Mouse (Mus musculus) intestine, embryonic 16.5 days (tissue): ENCODE results near the gene Igf1. TPM values are rescaled to one million over a fixed set of nuclear protein-coding genes. Genes with fewer than 3 reads are reported as not detected.
A peak's percentile ranks its signal among the peaks of the same experiment; 100 is the strongest.

Source experiments
- ATAC-seq: fragments of 200-750 bp; cut with Nextera tagmentation; 2 replicates; pipeline ENCODE4 v1.8.0; 2017; ENCODE audit warnings: moderate TSS enrichment, moderate library complexity
- H3K27ac ChIP-seq: fragments of 300-500 bp; sonication (generic); 2 replicates; pipeline ENCODE4 v1.5.1; 2014; ENCODE audit warnings: mild to moderate bottlenecking, low read length
- H3K27me3 ChIP-seq: fragments of 300-500 bp; sonication (generic); replicated peaks from 2 replicates; pipeline ENCODE4 v1.6.1; 2014; ENCODE audit warnings: low read length, control low read depth, mixed read lengths; ENCODE audit not compliant: control insufficient read depth, insufficient read depth
- H3K36me3 ChIP-seq: fragments of 300-500 bp; sonication (generic); 2 replicates; pipeline ENCODE4 v1.6.1; 2014; ENCODE audit warnings: low read length, control low read depth; ENCODE audit not compliant: control insufficient read depth, insufficient read depth
- H3K4me1 ChIP-seq: fragments of 300-500 bp; sonication (generic); 2 replicates; pipeline ENCODE4 v1.6.1; 2014; ENCODE audit warnings: low read length, control low read depth, mixed read lengths; ENCODE audit not compliant: control insufficient read depth, insufficient read depth
- H3K4me2 ChIP-seq: fragments of 300-500 bp; sonication (generic); 2 replicates; pipeline ENCODE4 v1.6.1; 2014; ENCODE audit warnings: low read depth, low read length, control low read depth
- H3K4me3 ChIP-seq: fragments of 300-500 bp; sonication (generic); 2 replicates; pipeline ENCODE4 v1.5.1; 2014; ENCODE audit warnings: mild to moderate bottlenecking, low read length
- H3K9ac ChIP-seq: fragments of 300-500 bp; sonication (generic); 2 replicates; pipeline ENCODE4 v1.6.1; 2014; ENCODE audit warnings: low read depth, low read length
- H3K9me3 ChIP-seq: fragments of 300-500 bp; sonication (generic); 2 replicates; pipeline ENCODE4 v1.6.1; 2016; ENCODE audit warnings: low read length, control low read depth; ENCODE audit not compliant: control insufficient read depth
- WGBS: fragments of 180-500 bp; shearing (Covaris S2); extraction: QIAGEN DNeasy Blood & Tissue Kit; methylation state at CpG from one replicate; pipeline ENCODE4 v1.1.7; 2014; 5-methylcytosine and 5-hydroxymethylcytosine counted together
- polyA plus RNA-seq: library from polyadenylated mRNA; unstranded; fragments of >200 nt; fragmentation: Nextera tagmentation; extraction: Ambion mirVana; gene quantifications from 2 replicates; pipeline ENCODE4 v1.2.1, GENCODE M21; 2015

Gene Igf1
- polyA plus RNA-seq, 1 experiment from 2014 or later: 36.2 TPM

- no peak for ATAC-seq
- H3K4me3 ChIP-seq: no peak overlapping the region
- no peaks in the 10 kb centered on the region for H3K27me3 ChIP-seq
- no peak overlapping the region for H3K27ac ChIP-seq
- WGBS: 83% methylated on average over 3 of the region's 3 CpGs
- no peaks in the 10 kb centered on the region for H3K9me3 ChIP-seq
- H3K4me2 ChIP-seq: no peak overlapping the region
- no peaks in the 10 kb centered on the region for H3K36me3 ChIP-seq
- H3K9ac ChIP-seq: no peak overlapping the region
- H3K4me1 ChIP-seq: no peaks in the 10 kb centered on the region
Measured at GRCm38 (mm10) chr10:87906121-87906520, 48.1 kb downstream of the Igf1 start.

- Histone ChIP-seq H3K27ac (no peak overlapping the region), H3K9ac (no peak overlapping the region), H3K4me3 (no peak overlapping the region), H3K4me2 (no peak overlapping the region), H3K36me3 (no peaks in the 10 kb centered on the region), H3K27me3 (no peaks in the 10 kb centered on the region), H3K4me1 (no peaks in the 10 kb centered on the region), H3K9me3 (no peaks in the 10 kb centered on the region)
- 86% methylated on average over 2 of the region's 2 CpGs for WGBS
- no peak for ATAC-seq
Measured at GRCm38 (mm10) chr10:87906757-87907307, 48.8 kb downstream of the Igf1 start.

- Histone ChIP-seq H3K27me3 (no peaks in the 10 kb centered on the region), H3K36me3 (no peaks in the 10 kb centered on the region), H3K4me2 (no peak overlapping the region), H3K9ac (no peak overlapping the region), H3K4me3 (no peak overlapping the region), H3K27ac (no peak overlapping the region), H3K4me1 (no peaks in the 10 kb centered on the region), H3K9me3 (no peaks in the 10 kb centered on the region)
- 86% methylated on average over 3 of the region's 3 CpGs for WGBS
- no peak for ATAC-seq
Measured at GRCm38 (mm10) chr10:87913852-87914251, 55.8 kb downstream of the Igf1 start.

- H3K36me3 ChIP-seq: no peaks in the 10 kb centered on the region
- no peak overlapping the region for H3K27ac ChIP-seq
- H3K9me3 ChIP-seq: no peaks in the 10 kb centered on the region
- peak overlapping the region; percentile 13; the same call in 1 of the 2 replicates for H3K4me3 ChIP-seq
- 61% methylated on average over 10 of the region's 10 CpGs for WGBS
- H3K27me3 ChIP-seq: no peaks in the 10 kb centered on the region
- no peaks in the 10 kb centered on the region for H3K4me1 ChIP-seq
- H3K9ac ChIP-seq: no peak overlapping the region
- H3K4me2 ChIP-seq: peak overlapping the region; percentile 38
- ATAC-seq: no peak
Measured at GRCm38 (mm10) chr10:87914932-87915331, 56.9 kb downstream of the Igf1 start.

- Histone ChIP-seq H3K4me1 (no peaks in the 10 kb centered on the region), H3K4me3 (no peak overlapping the region), H3K9me3 (no peaks in the 10 kb centered on the region), H3K27me3 (no peaks in the 10 kb centered on the region), H3K36me3 (no peaks in the 10 kb centered on the region), H3K4me2 (no peak overlapping the region), H3K9ac (no peak overlapping the region), H3K27ac (no peak overlapping the region)
- ATAC-seq: no peak
- WGBS: 67% methylated on average over 3 of the region's 3 CpGs
Measured at GRCm38 (mm10) chr10:87915782-87916181, 57.7 kb downstream of the Igf1 start.

GRCm38 (mm10) chr10:87922263-87922662, 64.2 kb downstream of the Igf1 start:
- Histone ChIP-seq H3K9ac (no peak overlapping the region), H3K4me3 (no peak overlapping the region), H3K36me3 (no peaks in the 10 kb centered on the region), H3K9me3 (no peaks in the 10 kb centered on the region), H3K27me3 (no peaks in the 10 kb centered on the region), H3K27ac (no peak overlapping the region), H3K4me2 (no peak overlapping the region), H3K4me1 (no peaks in the 10 kb centered on the region)
- WGBS: 88% methylated on average over 3 of the region's 3 CpGs
- ATAC-seq: no peak

GRCm38 (mm10) chr10:87926564-87926963, 68.5 kb downstream of the Igf1 start:
- H3K36me3 ChIP-seq: no peaks in the 10 kb centered on the region
- WGBS: 63% methylated on average over 8 of the region's 8 CpGs
- H3K9me3 ChIP-seq: no peaks in the 10 kb centered on the region
- ATAC-seq: no peak
- H3K27ac ChIP-seq: no peak overlapping the region
- H3K27me3 ChIP-seq: no peaks in the 10 kb centered on the region
- no peaks in the 10 kb centered on the region for H3K4me1 ChIP-seq
- no peak overlapping the region for H3K9ac ChIP-seq
- H3K4me2 ChIP-seq: no peak overlapping the region
- no peak overlapping the region for H3K4me3 ChIP-seq

GRCm38 (mm10) chr10:87927131-87927609, 69.1 kb downstream of the Igf1 start:
- no peak overlapping the region for H3K27ac ChIP-seq
- 42% methylated on average over 6 of the region's 6 CpGs for WGBS
- H3K4me2 ChIP-seq: no peak overlapping the region
- no peaks in the 10 kb centered on the region for H3K36me3 ChIP-seq
- ATAC-seq: peak; percentile 80
- H3K4me3 ChIP-seq: no peak overlapping the region
- H3K4me1 ChIP-seq: no peaks in the 10 kb centered on the region
- H3K9ac ChIP-seq: no peak overlapping the region
- H3K27me3 ChIP-seq: no peaks in the 10 kb centered on the region
- no peaks in the 10 kb centered on the region for H3K9me3 ChIP-seq

GRCm38 (mm10) chr10:87948192-87948591, 90.1 kb downstream of the Igf1 start:
- no peaks in the 10 kb centered on the region for H3K4me1 ChIP-seq
- H3K27ac ChIP-seq: no peak overlapping the region
- WGBS: 76% methylated on average over 4 of the region's 4 CpGs
- no peaks in the 10 kb centered on the region for H3K36me3 ChIP-seq
- no peak for ATAC-seq
- H3K4me2 ChIP-seq: no peak overlapping the region
- H3K9ac ChIP-seq: no peak overlapping the region
- H3K27me3 ChIP-seq: no peaks in the 10 kb centered on the region
- H3K9me3 ChIP-seq: no peaks in the 10 kb centered on the region
- H3K4me3 ChIP-seq: no peak overlapping the region

- H3K9ac ChIP-seq: no peak overlapping the region
- H3K27me3 ChIP-seq: no peaks in the 10 kb centered on the region
- H3K27ac ChIP-seq: no peak overlapping the region
- H3K4me2 ChIP-seq: no peak overlapping the region
- no peaks in the 10 kb centered on the region for H3K36me3 ChIP-seq
- H3K4me1 ChIP-seq: no peaks in the 10 kb centered on the region
- H3K9me3 ChIP-seq: no peaks in the 10 kb centered on the region
- no peak overlapping the region for H3K4me3 ChIP-seq
- no peak for ATAC-seq
- 58% methylated on average over 6 of the region's 6 CpGs for WGBS
Measured at GRCm38 (mm10) chr10:87971536-87971935, 113.5 kb downstream of the Igf1 start.
